Mouse (Mus musculus) heart, embryonic 10.5 days (tissue): Measurements from ENCODE around the gene Gramd1b. TPM values are rescaled to one million over a fixed set of nuclear protein-coding genes. Genes with fewer than 3 reads are reported as not detected.

ENCODE experiments used
- DNase-seq: peaks from one replicate; pipeline ENCODE4 v3.0.0-alpha.2; 2017; ENCODE audit warnings: low spot score
- H3K27ac ChIP-seq: fragments of 300-500 bp; sonication (generic); 2 replicates; pipeline ENCODE4 v1.5.1; 2016; ENCODE audit warnings: mild to moderate bottlenecking
- H3K27me3 ChIP-seq: fragments of 300-500 bp; sonication (generic); 2 replicates; pipeline ENCODE4 v1.6.1; 2016; ENCODE audit warnings: mild to moderate bottlenecking; ENCODE audit not compliant: poor library complexity, insufficient read depth, severe bottlenecking
- H3K36me3 ChIP-seq: fragments of 300-500 bp; sonication (generic); 2 replicates; pipeline ENCODE4 v1.6.1; 2016; ENCODE audit warnings: mild to moderate bottlenecking, moderate library complexity
- H3K4me1 ChIP-seq: fragments of 300-500 bp; sonication (generic); 2 replicates; pipeline ENCODE4 v1.6.1; 2016; ENCODE audit warnings: mild to moderate bottlenecking
- H3K4me3 ChIP-seq: fragments of 300-500 bp; sonication (generic); 2 replicates; pipeline ENCODE4 v1.5.1; 2016; ENCODE audit warnings: mild to moderate bottlenecking, moderate library complexity
- H3K9me3 ChIP-seq: fragments of 300-500 bp; sonication (generic); 2 replicates; pipeline ENCODE4 v1.6.1; 2016; ENCODE audit warnings: mild to moderate bottlenecking, moderate library complexity
- WGBS: fragments of 180-500 bp; shearing (Covaris S2); methylation state at CpG from one replicate; pipeline ENCODE4 v1.1.7; 2016; 5-methylcytosine and 5-hydroxymethylcytosine counted together
- polyA plus RNA-seq: library from polyadenylated mRNA; unstranded; fragments of >200 nt; fragmentation: Nextera tagmentation; extraction: Ambion mirVana; gene quantifications from 2 replicates; pipeline ENCODE4 v1.2.1, GENCODE M21; 2016

Gene Gramd1b
- polyA plus RNA-seq, 1 experiment from 2014 or later: 5.0 TPM

- peaks cover 8% of the 10 kb centered on the region; the same call in 1 of the 2 replicates for H3K27me3 ChIP-seq
- H3K27ac ChIP-seq: no peak overlapping the region
- no peak for DNase-seq
- H3K4me3 ChIP-seq: no peak overlapping the region
- H3K9me3 ChIP-seq: no peaks in the 10 kb centered on the region
- WGBS: 81% methylated on average over 5 of the region's 5 CpGs
- H3K36me3 ChIP-seq: no peaks in the 10 kb centered on the region
- H3K4me1 ChIP-seq: peaks cover 21% of the 10 kb centered on the region
Measured at GRCm38 (mm10) chr9:40465596-40465995, 65.6 kb downstream of the Gramd1b start.

DNA sequence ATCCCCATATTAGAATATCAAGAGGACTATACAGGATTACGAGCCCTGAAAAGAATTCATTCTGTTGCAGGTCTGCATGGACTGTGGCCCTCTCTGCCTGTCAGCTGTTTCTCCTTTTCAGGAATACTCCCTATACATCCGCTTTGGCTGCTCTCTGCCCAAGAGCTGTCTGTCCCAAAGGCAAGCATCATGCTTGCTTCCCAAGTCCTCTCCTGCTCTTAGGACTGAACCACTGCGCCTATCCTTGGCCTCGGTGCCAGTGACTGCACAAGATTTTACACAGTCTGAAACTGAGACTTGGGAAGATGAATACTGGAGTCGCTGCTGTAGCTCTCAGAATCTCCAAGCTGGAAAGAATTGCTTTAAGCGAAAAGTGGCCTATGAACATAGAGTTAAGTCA is 68.8 kb downstream of the Gramd1b start:
- no peaks in the 10 kb centered on the region for H3K9me3 ChIP-seq
- no peak overlapping the region for H3K4me3 ChIP-seq
- peaks cover 40% of the 10 kb centered on the region for H3K4me1 ChIP-seq
- WGBS: 82% methylated on average over 6 of the region's 6 CpGs
- no peak for DNase-seq
- no peak overlapping the region for H3K27ac ChIP-seq
- peaks cover 8% of the 10 kb centered on the region; the same call in 1 of the 2 replicates for H3K27me3 ChIP-seq
- H3K36me3 ChIP-seq: no peaks in the 10 kb centered on the region

DNA sequence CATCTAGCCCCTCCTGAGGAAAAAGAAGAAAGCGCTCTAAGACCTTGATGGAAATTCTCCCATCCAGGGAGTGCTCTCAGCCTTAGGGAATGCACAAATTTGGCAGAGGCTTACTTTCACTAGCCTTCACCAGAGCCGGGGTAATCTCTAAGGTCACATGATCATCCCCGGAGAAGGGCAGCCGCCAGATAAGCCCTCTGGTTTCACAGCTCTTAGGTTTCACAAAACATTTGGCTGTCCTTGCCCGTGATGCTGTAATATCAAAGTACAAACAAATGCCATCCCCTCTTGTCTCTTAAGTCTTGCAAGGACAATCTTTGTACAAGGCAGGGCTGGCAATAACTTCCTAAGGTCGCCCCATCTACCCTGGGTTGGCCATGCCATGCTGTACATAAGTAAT is 70.4 kb downstream of the Gramd1b start:
- DNase-seq: no peak
- H3K4me3 ChIP-seq: no peak overlapping the region
- peaks cover 44% of the 10 kb centered on the region for H3K4me1 ChIP-seq
- H3K9me3 ChIP-seq: no peaks in the 10 kb centered on the region
- peak overlapping the region; percentile 52; the same call in 1 of the 2 replicates for H3K27ac ChIP-seq
- H3K27me3 ChIP-seq: peaks cover 6% of the 10 kb centered on the region; the same call in 1 of the 2 replicates
- H3K36me3 ChIP-seq: no peaks in the 10 kb centered on the region
- WGBS: 11% methylated on average over 6 of the region's 6 CpGs

GRCm38 (mm10) chr9:40459304-40460280 is 71.6 kb downstream of the Gramd1b start:
- Histone ChIP-seq H3K27me3 (0 out of 2 replicates have a peak, but pooled peaks cover 6% of the 10 kb centered on the region), H3K36me3 (no peaks in the 10 kb centered on the region), H3K4me1 (peaks cover 54% of the 10 kb centered on the region), H3K9me3 (no peaks in the 10 kb centered on the region), H3K4me3 (no peak overlapping the region), H3K27ac (no peak overlapping the region)
- DNase-seq: no peak
- 58% methylated on average over 5 of the region's 5 CpGs for WGBS

GRCm38 (mm10) chr9:40458559-40459303 is 72.5 kb downstream of the Gramd1b start:
- peaks cover 58% of the 10 kb centered on the region for H3K4me1 ChIP-seq
- 0 out of 2 replicates have a peak, but pooled peaks cover 12% of the 10 kb centered on the region for H3K27me3 ChIP-seq
- no peaks in the 10 kb centered on the region for H3K9me3 ChIP-seq
- H3K27ac ChIP-seq: no peak overlapping the region
- DNase-seq: no peak
- H3K4me3 ChIP-seq: no peak overlapping the region
- H3K36me3 ChIP-seq: no peaks in the 10 kb centered on the region
- 71% methylated on average over 4 of the region's 4 CpGs for WGBS

DNA sequence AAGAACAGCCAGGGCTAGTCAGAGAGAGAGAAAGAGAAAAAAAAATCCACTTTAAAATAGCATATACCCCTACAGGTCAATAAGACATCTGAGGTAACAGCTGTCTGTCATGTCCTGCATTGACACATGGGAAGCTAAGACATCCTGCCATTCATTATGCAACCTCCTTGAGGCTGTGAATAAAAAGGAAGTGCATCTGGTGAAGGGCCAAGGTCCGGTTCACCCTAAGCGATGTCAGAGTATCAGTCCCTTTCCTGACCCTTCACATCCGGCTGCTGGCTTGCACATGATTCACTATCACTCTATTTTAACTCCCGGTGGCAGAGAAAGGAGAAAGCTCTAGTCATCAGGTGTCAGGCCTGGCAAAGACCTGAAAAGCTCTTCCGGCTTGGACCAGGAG is 73.7 kb downstream of the Gramd1b start:
- H3K4me1 ChIP-seq: peaks cover 62% of the 10 kb centered on the region
- no peak overlapping the region for H3K27ac ChIP-seq
- 42% methylated on average over 5 of the region's 5 CpGs for WGBS
- 0 out of 2 replicates have a peak, but pooled peaks cover 12% of the 10 kb centered on the region for H3K27me3 ChIP-seq
- DNase-seq: no peak
- no peaks in the 10 kb centered on the region for H3K9me3 ChIP-seq
- no peak overlapping the region for H3K4me3 ChIP-seq
- H3K36me3 ChIP-seq: no peaks in the 10 kb centered on the region

DNA sequence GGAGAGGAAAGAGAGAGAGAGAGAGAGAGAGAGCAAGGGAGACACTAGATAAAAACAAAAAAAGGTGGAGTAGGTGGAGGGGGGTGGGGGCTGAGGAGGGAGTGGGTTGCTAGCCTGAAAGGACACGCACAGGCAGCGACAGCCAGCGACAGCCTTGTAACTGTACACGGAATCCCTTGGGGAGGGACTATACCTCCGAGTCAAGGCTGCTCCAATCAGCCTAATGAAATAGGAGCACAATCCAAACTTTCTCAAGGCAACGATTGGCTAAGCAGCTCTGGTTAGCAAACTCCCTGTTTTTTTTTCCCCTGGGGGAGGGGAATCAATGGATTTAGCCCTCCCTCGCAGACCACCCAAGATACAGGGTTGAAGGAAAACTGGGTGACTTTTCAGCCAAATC is 75.0 kb downstream of the Gramd1b start:
- DNase-seq: peak; percentile 82
- 0 out of 2 replicates have a peak, but pooled peaks cover 12% of the 10 kb centered on the region for H3K27me3 ChIP-seq
- peaks cover 59% of the 10 kb centered on the region for H3K4me1 ChIP-seq
- no peaks in the 10 kb centered on the region for H3K9me3 ChIP-seq
- WGBS: 0% methylated on average over 7 of the region's 7 CpGs
- peak overlapping the region; percentile 83 for H3K4me3 ChIP-seq
- H3K27ac ChIP-seq: peak overlapping the region; percentile 91
- H3K36me3 ChIP-seq: no peaks in the 10 kb centered on the region

GRCm38 (mm10) chr9:40455336-40456185 is 75.6 kb downstream of the Gramd1b start:
- peak overlapping the region; percentile 91 for H3K27ac ChIP-seq
- DNase-seq: peak; percentile 81
- H3K36me3 ChIP-seq: no peaks in the 10 kb centered on the region
- H3K27me3 ChIP-seq: 0 out of 2 replicates have a peak, but pooled peaks cover 12% of the 10 kb centered on the region
- WGBS: under 1% methylated on average over 77 of the region's 77 CpGs
- H3K9me3 ChIP-seq: no peaks in the 10 kb centered on the region
- peaks cover 52% of the 10 kb centered on the region for H3K4me1 ChIP-seq
- peak overlapping the region; percentile 83 for H3K4me3 ChIP-seq

DNA sequence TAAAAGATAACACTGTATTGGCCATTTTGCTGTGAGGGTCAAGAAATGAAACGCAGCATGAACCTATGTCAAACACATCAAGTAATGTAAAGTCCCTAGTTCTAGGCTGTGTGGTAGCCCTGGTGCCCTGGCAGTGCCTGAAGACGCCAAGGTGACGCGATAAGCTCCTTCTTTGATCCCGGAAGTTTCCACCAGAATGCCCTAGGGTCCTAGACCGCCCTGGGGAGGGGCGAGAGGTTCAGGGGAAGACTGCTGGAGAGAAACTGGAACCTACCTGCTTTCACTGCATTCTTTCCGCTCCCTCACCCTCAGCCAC is 76.2 kb downstream of the Gramd1b start:
- peaks cover 47% of the 10 kb centered on the region for H3K4me1 ChIP-seq
- H3K9me3 ChIP-seq: no peaks in the 10 kb centered on the region
- 0 out of 2 replicates have a peak, but pooled peaks cover 12% of the 10 kb centered on the region for H3K27me3 ChIP-seq
- WGBS: 2% methylated on average over 8 of the region's 8 CpGs
- H3K4me3 ChIP-seq: peak overlapping the region; percentile 83
- no peak for DNase-seq
- no peaks in the 10 kb centered on the region for H3K36me3 ChIP-seq
- H3K27ac ChIP-seq: peak overlapping the region; percentile 91

- Histone ChIP-seq H3K4me1 (peaks cover 44% of the 10 kb centered on the region), H3K4me3 (peak overlapping the region; percentile 83), H3K9me3 (no peaks in the 10 kb centered on the region), H3K27ac (no peak overlapping the region), H3K27me3 (0 out of 2 replicates have a peak, but pooled peaks cover 12% of the 10 kb centered on the region), H3K36me3 (no peaks in the 10 kb centered on the region)
- 82% methylated on average over 6 of the region's 6 CpGs for WGBS
- no peak for DNase-seq
Measured at GRCm38 (mm10) chr9:40453889-40454288, 77.3 kb downstream of the Gramd1b start.

DNA sequence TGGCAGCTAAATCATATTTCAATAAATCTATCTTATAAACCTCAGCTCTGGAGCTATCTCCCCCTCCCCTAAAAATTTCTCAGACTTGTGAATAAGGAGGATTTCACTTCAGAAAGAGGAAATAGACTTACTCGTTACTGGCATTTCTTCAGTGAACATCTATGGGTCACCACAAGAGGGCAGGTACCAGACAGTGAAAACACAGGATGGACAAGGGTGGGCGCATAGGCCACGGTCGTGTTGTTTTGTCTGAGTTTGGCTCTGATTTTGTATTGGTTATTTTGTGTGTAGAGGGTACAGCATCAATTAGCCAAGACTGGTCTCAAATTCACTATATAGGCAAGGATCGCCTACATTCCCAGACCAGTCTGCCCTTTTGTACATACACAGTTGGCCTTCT is 79.0 kb downstream of the Gramd1b start:
- H3K36me3 ChIP-seq: no peaks in the 10 kb centered on the region
- no peak overlapping the region for H3K4me3 ChIP-seq
- no peak for DNase-seq
- no peaks in the 10 kb centered on the region for H3K9me3 ChIP-seq
- H3K4me1 ChIP-seq: peaks cover 39% of the 10 kb centered on the region
- H3K27me3 ChIP-seq: 0 out of 2 replicates have a peak, but pooled peaks cover 12% of the 10 kb centered on the region
- WGBS: 61% methylated on average over 5 of the region's 5 CpGs
- H3K27ac ChIP-seq: no peak overlapping the region

DNA sequence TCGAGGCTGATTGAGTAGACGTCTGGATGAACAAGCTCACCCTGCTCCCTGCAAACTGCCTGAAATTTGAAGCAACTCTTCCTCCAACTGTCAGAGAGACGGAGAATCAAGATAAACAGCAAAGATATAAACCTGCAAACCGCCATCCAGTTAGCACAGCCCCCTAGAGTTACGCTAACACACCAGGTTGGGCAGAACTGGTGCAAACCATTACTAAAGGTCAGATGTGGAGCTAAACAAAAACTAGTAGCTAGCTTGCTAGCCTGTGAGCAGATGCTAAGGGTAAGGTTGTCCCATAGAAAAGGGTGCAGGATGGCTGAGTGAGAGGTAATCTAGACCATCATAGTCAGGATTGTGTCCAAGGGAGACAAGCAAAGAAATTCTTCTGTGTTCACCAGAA is 80.4 kb downstream of the Gramd1b start:
- WGBS: 76% methylated on average over 5 of the region's 5 CpGs
- no peak for DNase-seq
- H3K4me1 ChIP-seq: peaks cover 29% of the 10 kb centered on the region; the same call in 1 of the 2 replicates
- 0 out of 2 replicates have a peak, but pooled peaks cover 12% of the 10 kb centered on the region for H3K27me3 ChIP-seq
- no peaks in the 10 kb centered on the region for H3K36me3 ChIP-seq
- no peak overlapping the region for H3K4me3 ChIP-seq
- no peak overlapping the region for H3K27ac ChIP-seq
- H3K9me3 ChIP-seq: no peaks in the 10 kb centered on the region
